Mouse (Mus musculus) forebrain, postnatal 0 days (tissue): ENCODE measurements around the gene Acp5. TPM values are rescaled to one million over a fixed set of nuclear protein-coding genes. Genes with fewer than 3 reads are reported as not detected.
"Not testable (repeated sequence)": the region's sequence is repeated elsewhere in the genome, so short reads cannot be mapped to it uniquely, and the experiment has no call there.

Experiments
- ATAC-seq: fragments of 200-750 bp; cut with Nextera tagmentation; 2 replicates; pipeline ENCODE4 v1.8.0; 2017; ENCODE audit warnings: mild to moderate bottlenecking, moderate library complexity
- DNase-seq: peaks from one replicate; pipeline ENCODE4 v3.0.0-alpha.2; 2015
- H3K27ac ChIP-seq: fragments of 300-500 bp; sonication (generic); 2 replicates; pipeline ENCODE4 v1.5.1; 2014; ENCODE audit warnings: low read depth, mild to moderate bottlenecking, antibody characterized with exemption, low read length, moderate library complexity, mixed read lengths
- H3K27me3 ChIP-seq: fragments of 300-500 bp; sonication (generic); 2 replicates; pipeline ENCODE4 v1.6.1; 2014; ENCODE audit warnings: mild to moderate bottlenecking, low read length, mixed read lengths; ENCODE audit not compliant: insufficient read depth
- H3K36me3 ChIP-seq: fragments of 300-500 bp; sonication (generic); 2 replicates; pipeline ENCODE4 v1.6.1; 2014; ENCODE audit warnings: mild to moderate bottlenecking, moderate library complexity; ENCODE audit not compliant: insufficient read depth
- H3K4me1 ChIP-seq: fragments of 300-500 bp; sonication (generic); 2 replicates; pipeline ENCODE4 v1.6.1; 2014; ENCODE audit warnings: antibody characterized with exemption; ENCODE audit not compliant: insufficient read depth
- H3K4me2 ChIP-seq: fragments of 300-500 bp; sonication (generic); 2 replicates; pipeline ENCODE4 v1.6.1; 2014; ENCODE audit warnings: low read depth, mild to moderate bottlenecking, moderate library complexity
- H3K4me3 ChIP-seq: fragments of 300-500 bp; sonication (generic); 2 replicates; pipeline ENCODE4 v1.5.1; 2014; ENCODE audit warnings: low read depth, low read length, mixed read lengths
- H3K9ac ChIP-seq: fragments of 300-500 bp; sonication (generic); 2 replicates; pipeline ENCODE4 v1.6.1; 2014; ENCODE audit warnings: mild to moderate bottlenecking
- H3K9me3 ChIP-seq: fragments of 300-500 bp; sonication (generic); 2 replicates; pipeline ENCODE4 v1.6.1; 2016; ENCODE audit warnings: low read length
- CTCF ChIP-seq: sonication (generic); IDR thresholded peaks from 2 replicates; pipeline ENCODE4 v1.5.1; 2016; ENCODE audit warnings: antibody characterized with exemption, control low read depth, low read depth
- WGBS: fragments of 180-500 bp; shearing (Covaris S2); extraction: QIAGEN DNeasy Blood & Tissue Kit; methylation state at CpG from one replicate; pipeline ENCODE4 v1.1.7; 2014; 5-methylcytosine and 5-hydroxymethylcytosine counted together
- polyA plus RNA-seq: library from polyadenylated mRNA; unstranded; fragments of >200 nt; fragmentation: Nextera tagmentation; extraction: Ambion mirVana; gene quantifications from 2 replicates; pipeline ENCODE4 v1.2.1, GENCODE M21; 2015
- total RNA-seq: library from RNA; depleted of rRNA; stranded (reverse); fragments of >200 nt; gene quantifications from 2 replicates; pipeline ENCODE4 v1.2.3, GENCODE M21; 2014

Gene Acp5
- total and polyA plus RNA-seq, 2 experiments from 2014 or later, result 0.41 to 3.9 TPM

DNA sequence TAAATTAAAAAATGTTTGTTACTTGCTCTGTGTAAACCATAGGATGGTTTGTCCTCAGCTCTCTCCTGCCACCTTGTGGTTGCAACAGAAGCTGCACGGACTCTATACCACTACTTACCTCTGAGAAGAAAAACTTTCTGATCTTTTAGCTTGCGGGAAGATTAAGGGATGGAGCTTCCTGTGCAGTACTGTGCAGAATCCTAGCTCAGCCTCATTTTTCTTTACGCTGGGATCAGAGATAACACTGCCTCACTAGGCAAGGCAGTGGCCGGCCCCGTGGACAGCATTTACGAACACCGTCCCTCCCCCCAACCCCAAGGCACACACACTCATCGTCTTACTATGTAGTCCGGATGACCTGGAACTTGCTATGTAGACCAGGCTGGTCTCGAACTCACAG lies 20.1 kb upstream of the Acp5 start:
- Histone ChIP-seq H3K36me3 (no peaks in the 10 kb centered on the region), H3K4me3 (no peak overlapping the region), H3K27me3 (no peaks in the 10 kb centered on the region), H3K4me1 (peaks cover 3% of the 10 kb centered on the region; the same call in 1 of the 2 replicates), H3K27ac (no peak overlapping the region), H3K4me2 (no peak overlapping the region), H3K9me3 (no peaks in the 10 kb centered on the region), H3K9ac (no peak overlapping the region)
- WGBS, result 25% methylated on average over 10 of the region's 10 CpGs
- ATAC-seq (peak; percentile 17; the same call in 1 of the 2 replicates), DNase-seq (peak; percentile 84)
- peak; percentile 83 for TF ChIP-seq CTCF

DNA sequence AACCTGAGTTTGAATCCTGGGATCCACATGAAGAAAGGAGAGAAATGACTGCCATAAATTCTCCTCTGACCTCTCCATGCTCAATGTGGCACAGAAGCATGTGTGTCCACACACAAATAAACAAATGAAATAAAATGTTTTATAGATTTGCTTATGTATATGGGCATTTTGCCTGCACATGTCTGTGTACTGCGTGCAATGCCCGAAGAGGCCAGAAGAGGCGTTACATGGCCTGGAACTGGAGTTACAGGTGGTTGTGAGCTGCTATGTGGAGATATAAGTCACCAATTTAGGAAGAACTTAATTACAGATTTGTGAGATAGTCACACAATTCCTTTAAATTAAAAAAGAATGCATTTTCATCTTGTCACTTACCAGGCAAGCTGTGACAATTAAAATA lies 18.3 kb upstream of the Acp5 start:
- Histone ChIP-seq H3K4me3 (no peak overlapping the region), H3K36me3 (no peaks in the 10 kb centered on the region), H3K9me3 (no peaks in the 10 kb centered on the region), H3K27me3 (no peaks in the 10 kb centered on the region), H3K9ac (no peak overlapping the region), H3K4me1 (peaks cover 3% of the 10 kb centered on the region; the same call in 1 of the 2 replicates), H3K27ac (no peak overlapping the region), H3K4me2 (no peak overlapping the region)
- peak; percentile 19; the same call in 1 of the 2 replicates for TF ChIP-seq CTCF
- ATAC-seq, result no peak
- 93% methylated on average over 3 of the region's 3 CpGs for WGBS
- DNase-seq, result no peak

DNA sequence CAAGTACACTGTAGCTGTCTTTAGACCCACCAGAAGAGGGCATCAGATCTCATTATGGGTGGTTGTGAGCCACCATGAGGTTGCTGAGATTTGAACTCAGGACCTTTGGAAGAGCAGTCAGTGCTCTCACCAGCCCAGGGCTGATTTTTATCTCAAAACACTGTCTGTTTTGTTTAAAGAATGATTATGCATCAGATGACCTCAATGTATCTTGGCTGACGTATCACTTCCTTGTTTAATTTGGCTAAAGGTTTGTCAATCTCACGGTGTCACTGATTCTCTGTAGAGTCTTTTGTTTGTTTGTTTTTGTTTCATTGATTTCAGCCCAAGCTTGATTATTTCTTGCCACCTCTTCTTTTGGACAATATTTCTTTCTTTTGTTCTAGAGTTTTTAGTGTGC lies 15.4 kb upstream of the Acp5 start:
- WGBS, result 71% methylated on average over 2 of the region's 2 CpGs
- Histone ChIP-seq H3K36me3 (no peaks in the 10 kb centered on the region), H3K4me2 (no peak overlapping the region), H3K4me3 (no peak overlapping the region), H3K4me1 (no peaks in the 10 kb centered on the region), H3K9me3 (no peaks in the 10 kb centered on the region), H3K27me3 (no peaks in the 10 kb centered on the region), H3K27ac (no peak overlapping the region), H3K9ac (no peak overlapping the region)
- ATAC-seq (no peak), DNase-seq (no peak)
- no peak for TF ChIP-seq CTCF

DNA sequence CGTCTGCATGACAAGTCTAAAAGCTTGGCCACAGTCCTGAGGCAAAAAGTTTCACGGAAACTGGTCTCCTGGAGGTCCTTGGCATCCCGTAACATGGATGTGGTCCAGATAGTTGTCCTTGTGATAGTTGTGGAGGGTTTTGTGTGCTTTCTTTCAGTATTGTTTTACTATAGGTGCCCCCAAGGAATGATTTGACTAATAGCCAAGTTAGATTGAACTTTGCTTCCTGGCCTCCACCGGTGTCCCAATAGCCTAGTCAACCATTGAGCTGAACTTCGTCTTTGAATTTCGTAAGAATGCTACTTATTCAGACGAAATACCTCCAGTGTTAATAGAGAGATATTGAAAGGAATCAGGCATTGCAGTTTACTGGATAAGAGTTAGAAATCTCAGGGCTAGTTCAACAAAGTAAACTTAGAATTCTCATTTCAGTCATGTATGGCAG lies 14.8 kb upstream of the Acp5 start:
- WGBS, result 91% methylated on average over 7 of the region's 7 CpGs
- H3K27ac ChIP-seq, DNase-seq, ATAC-seq, H3K9ac ChIP-seq, H3K9me3 ChIP-seq, H3K36me3 ChIP-seq, H3K4me2 ChIP-seq, H3K27me3 ChIP-seq, H3K4me1 ChIP-seq, H3K4me3 ChIP-seq: not testable (repeated sequence)

DNA sequence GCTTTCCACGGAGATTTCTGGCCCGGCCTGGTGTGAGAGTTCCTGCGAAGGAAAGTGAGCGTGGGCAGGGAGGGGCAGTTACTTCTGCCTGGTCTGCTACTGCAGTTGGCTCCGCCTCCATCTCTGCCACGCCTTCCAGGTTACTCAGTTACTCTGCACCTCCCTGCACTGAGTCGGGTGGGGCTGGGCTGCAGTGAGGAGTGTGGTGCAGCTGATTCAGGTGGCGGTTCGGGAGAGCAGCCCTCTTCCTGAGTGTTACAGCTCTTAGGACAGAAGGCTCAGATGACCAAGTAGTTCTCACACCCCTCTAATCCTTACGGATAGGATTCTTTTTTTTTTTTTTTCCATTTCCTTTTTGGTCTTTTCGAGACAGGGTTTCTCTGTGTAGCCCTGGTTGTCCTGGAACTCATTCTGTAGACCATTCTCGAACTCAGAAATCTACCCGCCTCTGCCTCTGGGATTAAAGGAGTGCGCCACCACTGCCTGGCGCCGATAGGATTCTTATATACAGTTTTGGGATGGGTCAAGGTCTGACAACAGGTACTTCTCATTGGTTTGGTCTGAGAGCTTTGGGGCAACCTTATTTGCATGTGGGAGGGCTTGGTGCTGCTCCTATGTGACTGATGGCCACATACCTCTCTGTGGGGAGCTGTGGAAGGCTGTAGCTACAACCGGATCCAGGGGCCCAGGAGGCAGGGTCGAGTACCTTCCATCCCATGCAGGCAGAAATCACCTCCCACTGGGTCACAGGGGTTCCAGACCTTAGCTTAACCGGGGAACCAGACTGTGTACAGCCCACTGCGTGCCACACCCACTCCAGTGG lies 14.1 kb upstream of the Acp5 start:
- ATAC-seq (no peak), DNase-seq (no peak)
- Histone ChIP-seq H3K36me3 (no peaks in the 10 kb centered on the region), H3K9ac (no peak overlapping the region), H3K27me3 (no peaks in the 10 kb centered on the region), H3K4me1 (no peaks in the 10 kb centered on the region), H3K9me3 (no peaks in the 10 kb centered on the region), H3K4me3 (no peak overlapping the region), H3K27ac (no peak overlapping the region), H3K4me2 (no peak overlapping the region)
- no peak for TF ChIP-seq CTCF
- 87% methylated on average over 20 of the region's 20 CpGs for WGBS

DNA sequence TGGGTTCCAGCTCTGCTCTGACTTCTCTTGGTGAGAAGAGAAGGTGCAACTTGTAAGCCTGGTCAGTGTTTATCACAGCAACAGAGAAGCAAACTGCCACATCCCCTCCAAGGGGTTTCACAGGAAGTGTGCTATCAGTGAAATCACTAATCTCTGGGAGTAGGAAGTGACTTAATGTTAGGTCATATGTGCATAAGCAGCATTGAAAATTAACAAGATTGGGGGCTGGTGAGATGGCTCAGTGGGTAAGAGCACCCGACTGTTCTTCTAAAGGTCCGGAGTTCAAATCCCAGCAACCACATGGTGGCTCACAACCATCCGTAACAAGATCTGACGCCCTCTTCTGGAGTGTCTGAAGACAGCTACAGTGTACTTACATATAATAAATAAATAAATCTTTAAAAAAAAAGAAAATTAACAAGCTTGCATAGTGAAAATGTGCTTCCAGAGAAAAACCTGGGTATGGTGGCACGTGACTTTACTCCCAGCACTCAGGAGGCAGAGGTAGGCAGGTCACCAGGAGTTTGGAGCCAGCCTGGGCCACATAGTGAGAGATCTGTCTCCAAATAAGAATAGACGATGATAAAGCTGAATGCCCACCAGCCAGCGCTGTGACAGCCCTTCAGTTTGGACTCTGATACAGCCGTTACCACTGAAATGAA lies 8.9 kb upstream of the Acp5 start:
- Histone ChIP-seq H3K4me2 (no peak overlapping the region), H3K36me3 (no peaks in the 10 kb centered on the region), H3K4me3 (no peak overlapping the region), H3K9me3 (no peaks in the 10 kb centered on the region), H3K4me1 (no peaks in the 10 kb centered on the region), H3K27me3 (no peaks in the 10 kb centered on the region), H3K9ac (no peak overlapping the region), H3K27ac (no peak overlapping the region)
- TF ChIP-seq CTCF, result no peak
- WGBS, result 86% methylated on average over 7 of the region's 8 CpGs
- DNase-seq, result no peak
- no peak for ATAC-seq
